Mouse (Mus musculus): ENCODE measurements around the gene Bcat2.

DNA sequence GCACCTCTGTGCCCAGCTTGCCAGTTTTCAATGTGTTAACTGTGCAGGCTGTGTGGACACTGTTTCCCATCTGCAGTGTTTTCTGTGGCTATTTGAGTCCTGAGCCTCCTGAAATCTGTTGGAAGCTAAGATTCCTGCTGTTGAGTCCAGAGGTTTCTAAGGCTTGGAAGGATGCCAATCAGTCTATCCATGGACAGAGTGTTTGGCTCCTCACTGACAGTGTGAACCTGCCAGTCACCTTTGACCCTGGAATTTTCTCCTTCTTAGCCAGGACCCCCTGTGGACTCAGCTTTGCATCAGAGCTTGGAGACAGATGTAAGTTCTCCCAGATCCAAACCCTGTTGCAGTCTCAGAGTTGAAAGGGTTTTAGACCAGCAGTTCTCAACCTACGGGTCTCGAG lies 29.7 kb upstream of the Bcat2 start:
- no peak for TF ChIP-seq ZNF384 (IDR thresholded peaks at IDR 0.05; ENCODE audit: low read depth, low read length)
- no peak for TF ChIP-seq MAFK (IDR thresholded peaks at IDR 0.05; ENCODE audit: insufficient read depth, low read depth, low read length)
- no peak for TF ChIP-seq ZC3H11A (IDR thresholded peaks at IDR 0.05; ENCODE audit: borderline replicate concordance, low read depth, low read length)
- no peak for TF ChIP-seq CHD2 (IDR thresholded peaks at IDR 0.05; ENCODE audit: low read depth, low read length)
- TF ChIP-seq HCFC1 (IDR thresholded peaks at IDR 0.05; ENCODE audit: borderline replicate concordance, insufficient read depth, low read length), result no peak
